Mouse (Mus musculus) thymus, postnatal 10 days (tissue): ENCODE measurements around the gene Acyp1.

Experiments used
- DNase-seq, 2 experiments: peaks; one replicate each; pipeline ENCODE4 v3.0.0; 2021; ENCODE audit warnings: low spot score in 2 of 2

The Acyp1 gene

DNA sequence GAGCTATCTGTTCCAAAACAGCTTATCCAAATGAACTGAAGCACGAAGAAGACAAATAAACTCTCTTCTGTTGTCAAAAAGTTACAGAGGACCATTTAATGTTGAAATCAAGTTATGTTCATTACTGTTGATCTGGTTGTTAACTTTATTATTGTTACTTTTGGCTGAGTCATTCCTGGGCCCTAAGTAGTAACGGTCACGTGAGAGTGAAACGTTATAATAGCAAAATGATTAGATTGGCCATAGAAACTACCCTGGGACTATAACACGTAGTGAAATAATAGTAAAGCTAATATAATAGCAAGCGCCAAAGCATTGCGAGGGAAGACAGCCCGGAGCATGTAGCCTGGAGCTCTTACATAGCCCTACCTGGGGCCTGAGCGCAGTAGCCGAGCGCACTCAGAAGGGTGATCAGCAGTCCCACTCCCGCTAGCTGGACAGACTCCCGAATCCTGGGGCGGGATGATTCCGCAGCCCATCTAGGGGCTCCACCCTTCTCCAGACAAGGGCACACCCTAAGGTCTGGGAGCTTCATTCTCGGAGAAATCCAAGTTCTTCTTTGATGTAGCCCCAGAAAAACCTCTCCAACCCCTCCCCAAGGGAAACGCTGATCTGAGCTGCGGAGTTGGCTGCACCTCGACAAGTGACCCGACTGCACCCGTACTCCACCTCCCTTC, at the start of gene Acyp1:
TSS of gene Acyp1 (minus strand) at position 630 of the 677 bp plus-strand sequence.
- no peak for DNase-seq

DNA sequence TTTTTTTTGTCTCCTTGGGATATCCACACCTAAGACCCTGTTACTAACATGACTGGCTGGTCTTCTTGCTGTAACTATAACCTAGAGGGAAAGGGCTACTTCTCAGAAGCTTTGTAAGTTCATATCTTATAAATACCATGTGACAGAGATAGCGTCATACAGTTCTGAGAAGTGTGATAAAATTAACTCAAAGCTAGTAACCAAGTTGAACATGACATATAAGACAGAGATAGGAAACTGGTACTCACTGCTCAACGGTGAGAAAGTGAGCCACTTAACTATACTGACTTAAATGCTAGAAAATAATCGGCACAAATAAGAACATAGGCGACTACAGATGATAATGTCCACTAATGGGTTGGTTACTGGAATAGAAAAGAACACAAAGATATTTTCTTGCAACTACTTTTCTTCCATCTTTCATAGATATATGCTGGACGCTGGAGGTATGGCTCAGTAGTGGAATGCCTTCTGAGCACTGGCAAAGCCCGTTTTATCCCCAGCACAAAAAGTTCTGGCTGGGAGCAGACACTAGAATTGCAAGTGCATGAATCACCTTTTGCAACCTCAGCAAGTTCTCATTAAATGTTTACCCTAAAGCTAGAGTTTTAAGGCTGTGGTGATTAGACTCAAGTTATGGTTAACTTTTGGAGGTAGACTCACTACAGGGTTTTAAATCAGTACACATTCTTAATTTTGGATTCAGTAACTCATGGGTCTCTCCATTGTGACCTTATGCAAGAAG, 49.5 kb upstream of the Acyp1 start:
- no peak for DNase-seq

DNA sequence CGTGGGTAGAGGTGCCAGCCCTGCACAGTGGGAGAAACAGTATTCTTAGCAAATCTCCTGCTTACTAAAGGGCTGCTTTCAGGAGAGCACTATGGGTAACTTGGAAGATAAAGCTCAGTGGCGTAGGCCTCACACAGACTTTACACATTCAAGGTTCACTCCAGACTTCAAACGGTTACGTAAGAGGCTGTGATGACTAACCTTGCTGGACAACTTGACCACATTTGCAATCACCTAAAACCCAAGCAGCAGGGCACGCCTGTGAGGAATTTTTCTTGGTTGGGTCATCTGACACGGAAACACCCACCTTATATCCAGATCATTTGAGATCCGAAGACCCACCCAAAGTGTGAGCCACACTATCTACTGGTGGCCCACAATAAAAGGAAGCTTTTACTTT, 41.9 kb upstream of the Acyp1 start:
- no peak for DNase-seq

DNA sequence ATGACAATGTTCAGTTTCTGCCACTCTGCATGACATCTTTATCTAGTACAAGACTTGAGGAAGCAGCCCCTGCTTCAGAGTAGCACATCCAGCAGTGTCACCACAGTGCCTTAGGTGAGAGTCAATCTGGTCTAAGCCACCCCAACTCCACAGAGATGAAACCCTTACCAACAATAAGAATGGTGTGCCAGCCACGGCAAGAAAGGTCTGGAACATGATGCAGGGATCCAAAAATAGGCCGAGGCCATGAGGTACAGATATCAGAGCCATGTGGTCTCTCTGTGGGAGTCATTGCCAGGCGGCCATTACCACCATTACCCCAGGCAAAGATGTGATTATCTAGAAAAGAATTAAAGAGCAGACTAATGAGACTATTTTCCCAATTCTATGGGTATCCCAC, 20.4 kb upstream of the Acyp1 start:
- no peak for DNase-seq

DNA sequence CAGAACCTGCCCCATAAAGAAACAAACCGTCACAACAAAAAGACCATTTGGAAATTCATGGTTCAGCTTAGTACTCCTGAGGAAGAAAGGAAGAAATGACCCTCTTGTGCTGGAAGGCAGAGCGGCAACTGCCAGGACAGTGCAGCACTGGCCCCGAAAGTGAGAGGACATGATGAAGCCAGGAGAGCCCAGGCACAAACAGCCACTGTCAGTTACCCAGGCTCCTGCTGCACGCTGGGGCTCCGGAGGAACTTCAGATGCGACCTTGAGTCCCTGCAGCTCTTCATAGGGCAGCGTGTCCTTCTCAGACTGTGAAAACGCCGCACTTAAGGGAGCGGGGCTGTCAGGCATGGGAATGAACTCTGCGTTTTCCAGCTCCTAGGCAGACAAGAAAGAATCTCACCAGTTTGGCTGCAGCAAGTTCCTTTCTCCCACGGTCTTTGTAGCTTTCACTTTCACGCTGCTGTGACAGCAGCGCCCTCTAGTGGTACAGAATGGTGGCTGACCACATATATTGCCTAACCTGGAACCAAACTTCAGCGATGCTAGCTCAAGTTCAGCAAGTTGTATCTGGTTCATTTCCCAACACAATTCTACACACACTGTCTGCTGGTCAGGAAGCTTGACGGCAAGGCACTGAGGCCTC, 17.1 kb upstream of the Acyp1 start:
- peak; percentile 56 to 83 for DNase-seq

DNA sequence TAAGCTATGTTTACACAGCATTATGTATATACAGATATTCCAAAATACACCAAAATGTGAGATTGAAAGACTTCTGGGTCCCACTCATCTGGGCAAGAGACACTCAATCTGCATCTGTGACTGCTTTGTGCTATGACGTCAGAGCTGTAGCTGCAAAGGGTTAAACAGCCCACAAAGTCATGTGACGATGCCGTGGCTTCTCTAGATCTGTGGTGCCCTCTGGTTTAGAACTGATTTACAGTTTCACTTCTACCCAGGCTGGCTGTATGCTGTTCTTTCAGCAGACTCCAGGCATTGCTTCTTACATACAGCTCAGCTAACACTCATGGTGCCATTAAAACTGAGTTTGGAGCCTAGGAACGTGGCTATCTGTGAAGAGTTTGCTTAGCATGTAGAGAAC, 16.5 kb upstream of the Acyp1 start:
- DNase-seq = peak in 1 of 2 experiments; percentile 14

DNA sequence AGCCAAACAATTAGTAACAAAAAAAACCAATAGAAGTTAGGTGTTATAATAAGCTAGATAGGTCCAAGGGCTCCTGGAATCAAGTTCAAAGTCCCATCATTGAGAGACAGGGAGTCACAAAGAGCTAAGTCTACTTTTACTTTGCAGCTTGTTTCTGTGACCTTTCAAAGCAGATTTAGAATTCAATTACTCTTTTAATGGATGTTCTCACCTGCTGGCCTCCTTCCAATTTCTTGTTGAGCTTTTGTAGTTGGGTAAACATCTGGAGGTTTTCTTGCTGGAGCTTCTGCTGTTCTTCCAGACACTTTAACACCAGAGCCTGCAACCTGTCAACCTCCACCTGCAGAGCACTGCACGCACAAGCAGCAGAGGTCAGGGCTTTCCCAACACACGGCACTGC, 15.0 kb upstream of the Acyp1 start:
- no peak for DNase-seq

DNA sequence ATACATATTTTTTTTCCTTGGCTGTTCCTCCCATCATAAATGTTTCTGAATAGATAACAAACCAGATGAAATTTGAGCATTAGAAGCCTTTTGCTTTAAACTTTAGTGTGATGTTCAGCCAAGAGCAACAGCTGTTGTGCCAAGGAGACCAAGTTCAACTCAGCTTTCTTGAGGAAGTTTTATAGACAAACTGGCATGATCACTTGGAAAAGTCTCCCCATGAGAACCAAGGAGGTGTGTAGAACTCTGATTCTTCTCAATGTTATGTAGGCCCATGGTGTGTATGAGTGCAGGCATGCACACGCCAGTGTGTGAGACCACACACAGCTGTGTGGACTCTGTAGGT, 10.6 kb upstream of the Acyp1 start:
- no peak for DNase-seq

DNA sequence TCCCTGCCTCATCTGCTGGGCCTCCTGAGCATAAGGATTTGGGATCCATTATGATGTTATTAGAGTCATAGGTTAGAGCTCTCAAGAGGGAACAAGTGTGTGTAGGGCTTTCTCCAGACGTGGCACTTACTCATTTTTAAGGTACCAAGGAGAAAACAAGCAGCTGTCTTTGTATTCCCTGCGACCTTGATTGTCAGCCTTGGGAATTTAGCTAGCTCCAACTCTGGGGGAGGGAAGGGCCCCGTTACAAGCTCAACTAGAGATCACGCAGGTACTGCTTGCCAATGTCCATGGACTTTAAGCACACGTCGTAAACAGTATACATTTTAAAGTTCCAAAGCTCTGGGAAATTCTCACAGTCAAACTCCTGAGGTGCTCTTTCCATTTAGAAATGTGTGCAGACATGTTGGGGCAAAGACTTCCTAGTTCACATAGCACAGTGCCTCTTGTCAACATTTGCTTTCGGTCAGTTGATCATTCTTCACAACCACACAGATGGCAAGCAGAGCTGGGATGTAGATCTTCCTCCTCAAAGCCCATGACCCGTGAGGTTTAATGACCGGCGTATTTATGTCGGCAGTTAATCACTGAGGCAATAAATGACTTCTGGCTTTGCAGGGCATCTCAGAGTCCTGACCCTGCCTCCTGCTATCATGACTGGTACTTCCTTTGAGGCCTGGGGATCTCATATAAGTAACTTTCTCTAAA, 10.0 kb upstream of the Acyp1 start:
- no peak for DNase-seq

DNA sequence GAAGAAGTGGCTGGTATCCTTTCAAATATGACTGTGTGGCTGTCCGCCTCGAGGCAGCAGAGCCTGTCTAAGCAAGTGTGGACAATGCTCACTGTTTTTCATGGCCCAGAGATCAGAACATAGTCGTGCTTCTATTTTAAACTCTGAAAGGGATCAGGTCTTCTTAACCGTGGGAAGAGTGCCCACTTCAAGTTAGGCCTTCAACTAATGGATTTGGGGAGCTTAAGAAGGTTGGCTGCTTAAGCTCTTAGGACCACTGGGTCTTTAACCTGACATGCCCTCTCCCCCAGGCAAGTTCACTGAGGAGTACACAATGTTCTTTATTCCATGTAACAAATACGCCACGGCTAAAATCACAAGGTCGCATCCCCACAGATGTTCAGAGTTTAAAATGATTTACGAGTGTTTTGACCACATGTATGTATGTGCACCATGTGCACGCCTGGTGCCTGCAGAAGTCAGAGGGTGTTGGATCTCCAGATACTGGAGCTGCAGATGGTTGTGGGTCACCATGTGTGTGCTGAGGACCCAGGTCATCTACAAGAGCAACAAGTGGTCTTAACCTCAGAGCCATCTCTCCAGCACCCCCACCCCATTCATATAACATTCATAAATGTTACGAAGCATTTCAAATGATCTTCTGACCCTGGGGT, 9.2 kb upstream of the Acyp1 start:
- DNase-seq = no peak

DNA sequence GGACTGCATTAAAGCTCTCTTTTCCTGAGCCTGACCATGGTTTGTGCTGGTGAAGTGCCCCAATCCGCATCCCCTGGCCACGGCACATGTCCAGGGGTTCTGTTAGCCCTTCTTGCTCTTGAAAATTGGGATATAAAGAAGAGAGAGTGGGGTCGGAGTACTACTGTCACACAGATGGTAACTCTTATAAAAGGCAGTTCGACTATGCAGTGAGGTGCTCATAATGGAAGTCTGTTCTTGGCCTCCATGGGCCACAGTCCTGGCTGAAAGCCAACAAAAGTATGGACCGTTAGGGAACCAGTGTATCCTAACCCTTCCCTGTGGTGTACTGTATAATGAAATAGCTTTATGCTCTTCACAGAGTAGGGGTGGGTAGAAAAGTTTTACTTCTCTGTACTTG, 8.7 kb upstream of the Acyp1 start:
- no peak for DNase-seq

DNA sequence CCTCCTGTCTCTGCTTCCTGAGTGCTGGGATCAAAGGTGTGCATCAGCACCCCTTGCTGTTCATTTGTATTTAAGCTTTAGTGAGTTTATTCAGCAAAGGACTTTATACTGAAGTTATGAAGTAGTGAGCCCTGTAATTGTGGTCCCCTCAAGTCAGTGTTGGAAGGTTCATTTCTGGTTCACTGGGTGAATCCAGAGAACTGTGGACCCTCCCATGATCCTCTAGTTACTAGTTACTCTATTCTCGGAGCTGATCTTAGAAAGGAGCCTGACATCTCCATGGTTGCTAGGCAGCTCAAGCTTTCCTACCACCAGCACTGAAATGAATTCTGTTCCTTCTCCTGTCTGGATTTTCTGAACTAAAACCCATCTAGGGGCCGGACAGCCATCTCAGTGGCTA, 7.3 kb upstream of the Acyp1 start:
- no peak for DNase-seq

DNA sequence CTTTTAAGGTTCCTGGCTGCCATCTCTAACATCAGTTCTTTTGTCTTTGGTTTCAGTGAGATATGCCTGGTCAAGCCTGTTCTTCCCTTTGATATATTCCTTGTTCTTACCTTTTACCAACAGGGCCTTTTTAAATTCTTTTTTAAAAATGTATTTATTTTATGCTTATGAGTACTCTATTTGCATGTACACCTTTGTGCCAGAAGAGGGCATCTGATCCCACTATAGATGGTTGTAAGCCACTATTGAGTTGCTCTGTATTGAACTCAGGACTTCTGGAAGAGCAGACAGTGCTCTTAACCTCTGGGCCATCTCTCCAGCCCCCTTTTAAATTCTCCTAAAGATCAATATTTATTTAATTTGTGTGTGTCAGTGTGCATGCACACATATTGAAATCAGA, 4.7 kb upstream of the Acyp1 start:
- DNase-seq = no peak

DNA sequence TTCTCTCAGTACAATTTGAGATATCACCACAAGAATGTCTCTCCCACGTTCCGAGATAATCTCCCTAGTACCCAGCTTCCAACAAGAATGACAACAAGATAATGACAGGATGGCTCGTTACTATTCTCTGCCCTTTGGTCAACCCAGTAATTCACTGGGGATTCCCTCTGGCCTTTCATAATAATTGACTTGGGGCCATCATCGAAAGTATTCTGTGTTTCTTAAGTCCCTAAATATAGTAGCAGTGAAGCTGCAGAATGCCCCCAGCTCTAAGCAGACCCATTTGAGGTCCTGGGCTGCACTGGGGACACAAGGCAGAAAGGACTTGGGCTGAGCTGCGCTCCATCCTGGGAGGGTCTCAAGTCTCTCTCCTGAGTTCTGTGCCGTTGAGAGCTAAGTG, 4.0 kb upstream of the Acyp1 start:
- no peak for DNase-seq

DNA sequence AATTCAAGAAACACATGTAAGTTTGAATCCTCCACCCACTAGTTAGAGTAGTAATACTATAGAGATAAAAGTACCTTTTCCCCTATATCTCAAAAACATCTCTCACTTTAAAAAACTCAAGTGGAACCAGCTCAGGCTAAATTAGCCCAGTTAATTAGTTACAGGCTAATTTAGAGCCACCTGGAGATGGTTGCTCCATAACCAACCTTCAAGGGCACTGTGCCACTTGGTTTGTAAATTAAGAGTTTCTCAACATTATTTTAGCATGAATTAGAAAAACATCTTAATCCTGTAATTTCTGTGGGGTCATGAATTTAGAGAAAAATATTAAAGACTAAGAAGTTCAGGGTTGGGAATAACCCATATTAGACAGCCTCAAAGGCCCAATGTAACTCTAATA, 3.3 kb upstream of the Acyp1 start:
- DNase-seq = no peak

DNA sequence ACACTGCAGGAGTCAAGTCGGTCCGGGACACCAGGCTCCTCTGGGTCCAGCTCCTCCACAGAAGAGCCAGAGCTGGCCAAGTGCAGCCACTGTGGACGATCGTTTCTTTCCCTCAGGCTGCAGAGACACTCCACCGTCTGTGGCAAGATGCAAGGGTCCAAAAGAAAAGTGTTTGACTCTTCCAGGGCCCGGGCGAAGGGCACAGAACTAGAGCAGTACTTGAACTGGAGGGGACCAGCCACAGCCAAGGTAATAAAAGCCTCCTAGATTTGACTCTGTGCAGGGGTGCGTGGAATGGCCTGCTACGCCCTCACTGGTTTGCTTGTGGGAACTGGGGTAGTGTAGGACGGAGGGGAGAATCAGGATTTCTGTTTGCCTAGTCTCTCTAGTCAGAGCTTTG, 2.4 kb upstream of the Acyp1 start:
- DNase-seq = no peak

DNA sequence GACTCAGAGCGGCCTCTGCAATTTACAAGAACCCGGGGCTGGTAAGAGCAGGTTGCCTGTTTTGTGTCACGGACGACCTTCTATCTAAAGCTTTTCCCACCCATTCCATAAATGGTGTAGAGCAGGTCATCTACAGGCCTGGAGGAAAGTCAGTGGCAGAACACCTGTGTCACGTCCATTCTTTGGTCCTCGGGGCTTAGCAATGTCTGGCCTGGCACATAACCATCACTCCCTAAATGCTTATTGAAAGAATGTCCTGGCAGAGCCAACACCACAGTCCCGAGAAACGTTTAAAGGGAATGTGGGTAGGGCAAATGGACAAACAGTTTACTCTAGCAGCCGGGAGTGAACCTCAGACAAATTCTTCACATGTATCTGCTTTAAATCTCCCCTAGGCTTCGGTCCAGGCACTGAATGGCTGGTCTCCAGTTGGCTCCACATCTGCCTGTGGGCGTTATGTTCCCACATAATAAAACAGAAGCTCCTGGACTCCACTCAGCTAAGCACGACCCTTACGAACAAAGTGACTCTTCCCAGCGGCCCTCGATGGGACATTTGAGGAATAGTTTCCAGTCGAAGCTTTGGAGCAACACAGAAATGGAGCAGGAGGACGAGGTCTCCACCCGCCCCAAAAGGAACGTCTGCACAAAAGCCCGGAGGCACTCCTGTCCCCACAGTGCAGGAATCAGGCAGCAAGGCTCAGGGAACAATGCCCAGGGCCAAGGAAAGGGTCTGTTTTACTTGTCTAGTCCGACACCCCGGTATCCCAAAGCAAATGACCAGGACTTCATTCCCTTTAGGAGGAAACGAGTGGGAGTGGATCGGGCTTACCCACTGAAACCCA, 1.1 kb upstream of the Acyp1 start:
- no peak for DNase-seq

DNA sequence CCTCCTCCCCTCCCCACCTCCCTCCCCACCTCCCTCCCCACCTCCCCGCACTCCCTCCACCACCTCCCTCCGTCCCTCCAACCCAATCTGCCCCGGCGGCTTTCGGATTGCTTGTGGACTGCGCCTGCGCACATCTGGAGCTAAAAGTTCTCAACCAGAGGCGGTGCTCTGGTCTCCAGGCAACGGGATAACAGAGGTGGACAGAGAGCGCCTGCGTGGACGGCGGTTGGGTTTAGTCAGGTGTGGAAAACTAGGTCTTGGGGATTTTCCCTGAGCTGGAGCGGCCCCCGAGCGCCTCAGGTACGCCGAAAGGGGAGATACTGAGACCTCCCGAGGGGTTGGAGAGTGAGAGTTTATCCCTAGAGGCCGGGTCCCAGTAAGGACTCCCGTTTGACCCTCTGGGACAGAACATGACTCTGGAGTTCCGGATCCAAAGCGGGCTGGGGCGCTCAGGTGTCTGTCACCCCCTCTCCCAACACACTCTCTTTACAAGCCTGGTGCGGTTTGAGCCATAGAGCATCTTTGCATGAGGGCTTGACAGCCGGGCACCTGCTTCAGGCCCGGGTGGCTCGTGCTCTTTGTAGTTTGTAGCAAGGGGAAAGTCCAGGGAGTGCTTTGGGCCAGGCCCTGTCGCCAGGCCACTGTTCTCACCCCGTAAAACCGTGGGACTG, 383 bp upstream of the Acyp1 start, which contains the start of gene Zc2hc1c:
TSS of gene Zc2hc1c (plus strand) at position 106 of the 671 bp plus-strand sequence.
- peak; percentile 11 to 19 for DNase-seq

DNA sequence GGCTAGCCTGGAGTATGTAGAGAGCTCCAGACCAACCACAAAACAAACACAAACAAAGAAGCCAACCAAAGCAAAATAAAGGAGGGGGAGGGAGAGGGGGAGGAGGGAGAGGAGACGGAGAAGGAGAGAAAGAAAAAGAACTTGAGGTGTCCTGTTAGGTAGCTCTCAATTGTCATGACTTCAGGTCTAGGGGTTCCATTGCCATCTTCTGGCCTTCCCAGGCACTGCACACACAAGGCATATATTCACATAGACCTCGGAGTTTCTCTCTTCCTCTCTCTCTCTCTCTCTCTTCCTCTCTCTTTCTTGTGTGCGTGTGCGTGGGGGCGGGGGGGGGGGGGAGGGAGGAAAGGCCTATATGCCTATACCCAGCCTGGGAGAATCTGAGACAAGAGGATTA, 1.3 kb downstream of the Acyp1 start:
- DNase-seq = peak; percentile 15 to 50

DNA sequence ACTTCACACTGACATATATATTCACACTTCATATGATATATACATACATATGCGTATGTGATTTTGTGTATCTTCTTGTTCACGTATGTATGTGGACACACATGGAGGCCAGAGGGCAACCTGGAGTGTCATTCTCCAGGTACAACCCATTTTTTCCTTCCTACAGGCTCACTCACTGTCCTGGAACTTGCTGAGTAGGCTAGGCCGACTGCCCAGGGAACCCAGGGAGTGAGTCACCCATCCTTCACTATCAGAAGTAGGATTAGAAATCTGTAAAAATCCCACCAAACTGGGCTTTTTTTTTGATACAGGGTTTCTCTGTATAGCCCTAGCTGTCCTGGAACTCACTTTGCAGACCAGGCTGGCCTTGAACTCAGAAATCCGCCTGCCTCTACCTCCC, 3.2 kb downstream of the Acyp1 start:
- DNase-seq = no peak
